Mouse (Mus musculus) cortical plate, adult 2 months (tissue): ENCODE measurements around the gene Zfp324. TPM values are rescaled to one million over a fixed set of nuclear protein-coding genes. Genes with fewer than 3 reads are reported as not detected.

ENCODE experiments used
- H3K27ac ChIP-seq: fragments of 200-500 bp; 2 replicates; pipeline ENCODE4 v1.5.1; 2012; ENCODE audit warnings: low read length, control low read depth, inconsistent platforms; ENCODE audit not compliant: insufficient read depth
- H3K4me1 ChIP-seq: fragments of 200-500 bp; 2 replicates; pipeline ENCODE4 v1.6.1; 2011; ENCODE audit warnings: low read length; ENCODE audit not compliant: control insufficient read depth, insufficient read depth
- H3K4me3 ChIP-seq: fragments of 200-500 bp; 2 replicates; pipeline ENCODE4 v1.5.1; 2011; ENCODE audit warnings: mild to moderate bottlenecking, low read length, control low read depth; ENCODE audit not compliant: insufficient read depth
- CTCF ChIP-seq: fragments of 200-500 bp; IDR thresholded peaks from 2 replicates; pipeline ENCODE4 v1.5.1; 2011; ENCODE audit warnings: mild to moderate bottlenecking, control low read depth, low read length; ENCODE audit not compliant: insufficient read depth; ENCODE audit errors: extremely low read depth
- POLR2A ChIP-seq: fragments of 200-500 bp; IDR thresholded peaks from 2 replicates; pipeline ENCODE4 v1.6.1; 2011; ENCODE audit warnings: mild to moderate bottlenecking, low read length, control low read depth; ENCODE audit not compliant: insufficient read depth; ENCODE audit errors: extremely low read depth
- polyA plus RNA-seq: library from polyadenylated mRNA; depleted of rRNA; stranded (reverse); fragments of >200 nt; gene quantifications from 2 replicates; pipeline ENCODE4 v1.2.3, GENCODE M21; 2012; rRNA removed

The Zfp324 gene
- polyA plus RNA-seq, 1 experiment: 6.1 TPM

GRCm38 (mm10) chr7:13006531-13006930, 40.9 kb downstream of the Zfp324 start:
- no peak overlapping the region for H3K27ac ChIP-seq
- H3K4me3 ChIP-seq: no peak overlapping the region
- no peaks in the 10 kb centered on the region for H3K4me1 ChIP-seq
- TF ChIP-seq CTCF: no peak
- no peak for TF ChIP-seq POLR2A

- TF ChIP-seq CTCF (no peak), POLR2A (no peak)
- H3K27ac ChIP-seq: no peak overlapping the region
- H3K4me1 ChIP-seq: no peaks in the 10 kb centered on the region
- H3K4me3 ChIP-seq: no peak overlapping the region
Observed at GRCm38 (mm10) chr7:13007341-13008092, 41.9 kb downstream of the Zfp324 start.

GRCm38 (mm10) chr7:13009143-13010004, 43.7 kb downstream of the Zfp324 start:
- peak; percentile 59 for TF ChIP-seq CTCF
- TF ChIP-seq POLR2A: peak; percentile 79
- H3K4me3 ChIP-seq: peak overlapping the region; percentile 81
- no peaks in the 10 kb centered on the region for H3K4me1 ChIP-seq
- H3K27ac ChIP-seq: peak overlapping the region; percentile 93

- no peaks in the 10 kb centered on the region for H3K4me1 ChIP-seq
- H3K27ac ChIP-seq: peak within 1 kb of the TSS; percentile 93
- H3K4me3 ChIP-seq: peak within 1 kb of the TSS; percentile 81
- TF ChIP-seq POLR2A (no peak), CTCF (no peak)
Observed at GRCm38 (mm10) chr7:13010005-13010908, 44.6 kb downstream of the Zfp324 start, which contains the start of gene Zbtb45. Gene Zbtb45 (minus strand): TSS chr7:13010034.

- H3K4me3 ChIP-seq: no peak overlapping the region
- no peaks in the 10 kb centered on the region for H3K4me1 ChIP-seq
- H3K27ac ChIP-seq: no peak overlapping the region
- TF ChIP-seq CTCF (no peak), POLR2A (no peak)
Observed at GRCm38 (mm10) chr7:13013671-13014070, 48.0 kb downstream of the Zfp324 start.

GRCm38 (mm10) chr7:13014275-13014839, 48.7 kb downstream of the Zfp324 start:
- H3K4me1 ChIP-seq: no peaks in the 10 kb centered on the region
- TF ChIP-seq CTCF (no peak), POLR2A (no peak)
- no peak overlapping the region for H3K4me3 ChIP-seq
- no peak overlapping the region for H3K27ac ChIP-seq

- Histone ChIP-seq H3K4me1 (no peaks in the 10 kb centered on the region), H3K27ac (no peak overlapping the region), H3K4me3 (no peak overlapping the region)
- TF ChIP-seq POLR2A (no peak), CTCF (no peak)
Observed at GRCm38 (mm10) chr7:13015217-13015616, 49.6 kb downstream of the Zfp324 start.

- peaks cover 9% of the 10 kb centered on the region; the same call in 1 of the 2 replicates for H3K4me1 ChIP-seq
- peak overlapping the region; percentile 59 for H3K4me3 ChIP-seq
- no peak overlapping the region for H3K27ac ChIP-seq
- TF ChIP-seq POLR2A (no peak), CTCF (no peak)
Observed at GRCm38 (mm10) chr7:13022773-13023535, 57.3 kb downstream of the Zfp324 start.

Other genes with a start within 250 kb of the Zfp324 start
- 0.04 TPM in 2 replicates for gene Vmn2r56, start 230.8 kb upstream of the Zfp324 start, polyA plus RNA-seq
- gene Zscan18, start 162.2 kb upstream of the Zfp324 start, polyA plus RNA-seq: 16.3 and 17.8 TPM in 2 replicates
- 15.9 and 19.1 TPM in 2 replicates for gene Zfp329, start 147.0 kb upstream of the Zfp324 start, polyA plus RNA-seq
- gene Zfp110, start 131.1 kb upstream of the Zfp324 start, polyA plus RNA-seq: 7.8 and 8.6 TPM in 2 replicates
- 5.2 and 5.4 TPM in 2 replicates for gene Zfp128, start 84.7 kb upstream of the Zfp324 start, polyA plus RNA-seq
- gene Zscan22, start 68.0 kb upstream of the Zfp324 start, polyA plus RNA-seq: 12.7 and 13.1 TPM in 2 replicates
- 782 and 785 TPM in 2 replicates for gene Rps5, start 43.5 kb upstream of the Zfp324 start, polyA plus RNA-seq
- 0.96 and 1.0 TPM in 2 replicates for gene Rnf225, start 38.4 kb upstream of the Zfp324 start, polyA plus RNA-seq
- 9.7 and 10.1 TPM in 2 replicates for gene Zfp446, start 12.0 kb downstream of the Zfp324 start, polyA plus RNA-seq
- 0.69 and 0.78 TPM in 2 replicates for gene Slc27a5, start 32.4 kb downstream of the Zfp324 start, polyA plus RNA-seq
- gene Trim28, start 33.3 kb downstream of the Zfp324 start, polyA plus RNA-seq: 225 and 226 TPM in 2 replicates
- gene Zbtb45, start 44.2 kb downstream of the Zfp324 start, polyA plus RNA-seq: 32.2 and 33.4 TPM in 2 replicates
- 224 and 229 TPM in 2 replicates for gene Chmp2a, start 69.0 kb downstream of the Zfp324 start, polyA plus RNA-seq
- gene Ube2m, start 72.4 kb downstream of the Zfp324 start, polyA plus RNA-seq: 400 and 402 TPM in 2 replicates
- 14.3 and 15.2 TPM in 2 replicates for gene Mzf1, start 88.9 kb downstream of the Zfp324 start, polyA plus RNA-seq
- not detected in 2 replicates for gene Vmn1r85, start 129.3 kb downstream of the Zfp324 start, polyA plus RNA-seq
- not detected in 2 replicates for gene Vmn1r86, start 154.1 kb downstream of the Zfp324 start, polyA plus RNA-seq
- not detected in 2 replicates for gene Vmn1r87, start 174.3 kb downstream of the Zfp324 start, polyA plus RNA-seq
- gene Vmn1r88, start 193.7 kb downstream of the Zfp324 start, polyA plus RNA-seq: not detected in 2 replicates
- gene Vmn1r89, start 247.2 kb downstream of the Zfp324 start, polyA plus RNA-seq: not detected in 2 replicates